Mouse (Mus musculus) hindbrain, embryonic 11.5 days (tissue): ENCODE results near the gene Spata2l. TPM values are rescaled to one million over a fixed set of nuclear protein-coding genes. Genes with fewer than 3 reads are reported as not detected.
A peak's percentile ranks its signal among the peaks of the same experiment; 100 is the strongest.
"Not testable (repeated sequence)": the region's sequence is repeated elsewhere in the genome, so short reads cannot be mapped to it uniquely, and the experiment has no call there.

ENCODE experiments used
- ATAC-seq: fragments of 200-750 bp; cut with Nextera tagmentation; 2 replicates; pipeline ENCODE4 v1.8.0; 2017; ENCODE audit warnings: mild to moderate bottlenecking, moderate TSS enrichment, moderate library complexity; ENCODE audit not compliant: low FRiP score
- DNase-seq: peaks from one replicate; pipeline ENCODE4 v3.0.0-alpha.2; 2015; ENCODE audit warnings: low spot score
- H3K27ac ChIP-seq: fragments of 300-500 bp; sonication (generic); 2 replicates; pipeline ENCODE4 v1.5.1; 2014; ENCODE audit warnings: mild to moderate bottlenecking, low read depth, low read length
- H3K27me3 ChIP-seq: fragments of 300-500 bp; sonication (generic); 2 replicates; pipeline ENCODE4 v1.6.1; 2014; ENCODE audit warnings: mild to moderate bottlenecking, low read length, moderate library complexity, mixed read lengths; ENCODE audit not compliant: control insufficient read depth, insufficient read depth
- H3K36me3 ChIP-seq: fragments of 300-500 bp; sonication (generic); 2 replicates; pipeline ENCODE4 v1.6.1; 2014; ENCODE audit warnings: mild to moderate bottlenecking, low read length, moderate library complexity, mixed read lengths; ENCODE audit not compliant: control insufficient read depth, insufficient read depth
- H3K4me1 ChIP-seq: fragments of 300-500 bp; sonication (generic); replicated peaks from 2 replicates; pipeline ENCODE4 v1.6.1; 2014; ENCODE audit warnings: low read length, mixed read lengths; ENCODE audit not compliant: control insufficient read depth, insufficient read depth
- H3K4me2 ChIP-seq: fragments of 300-500 bp; sonication (generic); replicated peaks from 2 replicates; pipeline ENCODE4 v1.6.1; 2014; ENCODE audit warnings: mild to moderate bottlenecking, low read depth, low read length
- H3K4me3 ChIP-seq: fragments of 300-500 bp; sonication (generic); 2 replicates; pipeline ENCODE4 v1.5.1; 2014; ENCODE audit warnings: low read depth, low read length
- H3K9ac ChIP-seq: fragments of 300-500 bp; sonication (generic); 2 replicates; pipeline ENCODE4 v1.6.1; 2014; ENCODE audit warnings: low read depth, low read length
- H3K9me3 ChIP-seq: fragments of 300-500 bp; sonication (generic); 2 replicates; pipeline ENCODE4 v1.6.1; 2016; ENCODE audit warnings: low read length; ENCODE audit not compliant: control insufficient read depth
- whole genome bisulfite sequencing: fragments of 180-500 bp; shearing (Covaris S2); extraction: QIAGEN DNeasy Blood & Tissue Kit; methylation state at CpG from one replicate; pipeline ENCODE4 v1.1.7; 2014; 5-methylcytosine and 5-hydroxymethylcytosine counted together
- polyA plus RNA-seq: library from polyadenylated mRNA; unstranded; fragments of >200 nt; fragmentation: Nextera tagmentation; extraction: Ambion mirVana; gene quantifications from 2 replicates; pipeline ENCODE4 v1.2.1, GENCODE M21; 2014

The Spata2l gene
- polyA plus RNA-seq: 1.8 and 2.2 TPM in 2 replicates

- peak within 1 kb of the TSS; percentile 88 for H3K4me2 ChIP-seq
- H3K36me3 ChIP-seq: no peaks in the 10 kb centered on the region
- H3K27ac ChIP-seq: no peak within 1 kb of the TSS
- peak; percentile 88 for DNase-seq
- whole genome bisulfite sequencing: 2% methylated on average over 57 of the region's 57 CpGs
- peak within 1 kb of the TSS; percentile 43 for H3K4me3 ChIP-seq
- peaks cover 6% of the 10 kb centered on the region for H3K4me1 ChIP-seq
- peak within 1 kb of the TSS; percentile 52 for H3K9ac ChIP-seq
- H3K27me3 ChIP-seq: peaks cover 21% of the 10 kb centered on the region
- H3K9me3 ChIP-seq: no peaks in the 10 kb centered on the region
- ATAC-seq: peak; percentile 76
Observed at GRCm38 (mm10) chr8:123235520-123236497, at the start of gene Spata2l. Spata2l (minus strand) TSS chr8:123236233.

- Histone ChIP-seq H3K9ac (no peak overlapping the region), H3K4me1 (no peaks in the 10 kb centered on the region), H3K27me3 (no peaks in the 10 kb centered on the region), H3K4me3 (no peak overlapping the region), H3K36me3 (peaks cover 2% of the 10 kb centered on the region; the same call in 1 of the 2 replicates), H3K4me2 (no peak overlapping the region), H3K9me3 (no peaks in the 10 kb centered on the region), H3K27ac (no peak overlapping the region)
- DNase-seq (no peak), ATAC-seq (no peak)
- 92% methylated on average over 5 of the region's 5 CpGs for WGBS
Observed at GRCm38 (mm10) chr8:123284493-123284892, 48.5 kb upstream of the Spata2l start.

GRCm38 (mm10) chr8:123283991-123284390 lies 48.0 kb upstream of the Spata2l start:
- H3K36me3 ChIP-seq: peaks cover 2% of the 10 kb centered on the region; the same call in 1 of the 2 replicates
- H3K9me3 ChIP-seq: no peaks in the 10 kb centered on the region
- H3K4me1 ChIP-seq: no peaks in the 10 kb centered on the region
- H3K27me3 ChIP-seq: no peaks in the 10 kb centered on the region
- no peak overlapping the region for H3K4me2 ChIP-seq
- no peak overlapping the region for H3K27ac ChIP-seq
- no peak for ATAC-seq
- 92% methylated on average over 7 of the region's 7 CpGs for WGBS
- no peak for DNase-seq
- H3K4me3 ChIP-seq: no peak overlapping the region
- H3K9ac ChIP-seq: no peak overlapping the region

- H3K9ac ChIP-seq, ATAC-seq, H3K27ac ChIP-seq, H3K36me3 ChIP-seq, H3K4me3 ChIP-seq, DNase-seq, H3K4me2 ChIP-seq, H3K9me3 ChIP-seq, H3K27me3 ChIP-seq, H3K4me1 ChIP-seq: not testable (repeated sequence)
- WGBS: 92% methylated on average over 5 of the region's 6 CpGs
Observed at GRCm38 (mm10) chr8:123282994-123283393, 47.0 kb upstream of the Spata2l start.

- Histone ChIP-seq H3K27me3 (no peaks in the 10 kb centered on the region), H3K4me1 (no peaks in the 10 kb centered on the region), H3K9ac (no peak overlapping the region), H3K27ac (no peak overlapping the region), H3K36me3 (peaks cover 4% of the 10 kb centered on the region), H3K4me3 (no peak overlapping the region), H3K9me3 (no peaks in the 10 kb centered on the region), H3K4me2 (no peak overlapping the region)
- ATAC-seq (no peak), DNase-seq (no peak)
- WGBS: 87% methylated on average over 13 of the region's 13 CpGs
Observed at GRCm38 (mm10) chr8:123280302-123281094, 44.5 kb upstream of the Spata2l start.

- no peak for DNase-seq
- H3K9ac ChIP-seq: no peak overlapping the region
- 90% methylated on average over 4 of the region's 4 CpGs for WGBS
- no peak overlapping the region for H3K4me3 ChIP-seq
- H3K9me3 ChIP-seq: no peaks in the 10 kb centered on the region
- no peak overlapping the region for H3K4me2 ChIP-seq
- H3K36me3 ChIP-seq: peaks cover 4% of the 10 kb centered on the region
- no peaks in the 10 kb centered on the region for H3K4me1 ChIP-seq
- no peak for ATAC-seq
- H3K27ac ChIP-seq: no peak overlapping the region
- no peaks in the 10 kb centered on the region for H3K27me3 ChIP-seq
Observed at GRCm38 (mm10) chr8:123279828-123280227, 43.8 kb upstream of the Spata2l start.

GRCm38 (mm10) chr8:123278445-123278844 lies 42.4 kb upstream of the Spata2l start:
- Histone ChIP-seq H3K36me3 (peaks cover 4% of the 10 kb centered on the region), H3K9me3 (no peaks in the 10 kb centered on the region), H3K4me1 (no peaks in the 10 kb centered on the region), H3K9ac (no peak overlapping the region), H3K27ac (no peak overlapping the region), H3K4me3 (no peak overlapping the region), H3K4me2 (no peak overlapping the region), H3K27me3 (no peaks in the 10 kb centered on the region)
- ATAC-seq (no peak), DNase-seq (no peak)
- 92% methylated on average over 7 of the region's 7 CpGs for WGBS

GRCm38 (mm10) chr8:123275096-123275495 lies 39.1 kb upstream of the Spata2l start:
- WGBS: 94% methylated on average over 12 of the region's 12 CpGs
- Histone ChIP-seq H3K36me3 (peaks cover 4% of the 10 kb centered on the region), H3K9me3 (no peaks in the 10 kb centered on the region), H3K4me2 (no peak overlapping the region), H3K9ac (no peak overlapping the region), H3K4me1 (no peaks in the 10 kb centered on the region), H3K27ac (no peak overlapping the region), H3K27me3 (no peaks in the 10 kb centered on the region), H3K4me3 (no peak overlapping the region)
- DNase-seq: no peak
- ATAC-seq: no peak
